Mouse (Mus musculus) liver, embryonic 14.5 days (tissue): ENCODE data around the gene Lpp.

ENCODE experiments used
- CTCF ChIP-seq: IDR thresholded peaks from 2 replicates; pipeline ENCODE4 v1.5.1; 2016; ENCODE audit warnings: antibody characterized with exemption, low read depth, control low read depth
- EP300 ChIP-seq: IDR thresholded peaks from 2 replicates; pipeline ENCODE4 v1.6.1; 2016; ENCODE audit warnings: antibody characterized with exemption, low read depth

- TF ChIP-seq CTCF, result no peak
- no peak for TF ChIP-seq EP300
These were observed 259.7 kb downstream of the Lpp start for GRCm38 (mm10) chr16:24653041-24653440.
